Mouse (Mus musculus): ENCODE measurements around the gene Gatd1.
"Not testable (repeated sequence)": the region's sequence is repeated elsewhere in the genome, so short reads cannot be mapped to it uniquely, and the experiment has no call there.

DNA sequence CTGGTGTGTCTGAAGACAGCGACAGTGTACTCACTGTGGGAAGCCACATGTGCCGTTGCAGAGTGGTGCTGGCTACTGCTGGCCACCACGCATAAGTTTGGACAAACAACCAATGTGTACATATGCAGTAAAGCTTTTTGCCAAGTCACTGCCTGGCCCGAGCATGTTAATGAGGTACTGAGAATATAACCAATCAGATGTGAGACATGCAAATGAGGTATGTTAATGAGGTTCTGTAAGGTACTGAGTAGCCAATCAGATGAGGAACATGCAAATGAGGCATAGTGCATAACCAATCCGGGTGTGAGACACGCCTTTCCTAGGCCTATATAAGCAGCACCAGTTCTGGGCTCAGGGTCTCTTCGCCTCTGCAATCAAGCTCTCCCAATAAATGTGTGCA lies 6.3 kb downstream of the Gatd1 start:
- TF ChIP-seq CTCF, POLR2A (IDR thresholded peaks at IDR 0.05; ENCODE audit: insufficient read depth, low read depth, low read length): not testable (repeated sequence)

Measured in olfactory bulb, adult 2 months (tissue).